Mouse (Mus musculus) embryonic fibroblast, embryonic 13.5 days (primary cell): ENCODE measurements at regions not wholly inside any gene's neighbourhood (a gene's known extent, or its start where the extent isn't known, plus 50 kb on each side); places are given as distances from the start of the nearest gene placed in this dataset.

Source experiments
- CTCF ChIP-seq: IDR thresholded peaks from 2 replicates; pipeline ENCODE4 v1.5.1; 2011; ENCODE audit warnings: mild to moderate bottlenecking, control low read depth, low read length, moderate library complexity, borderline replicate concordance; ENCODE audit not compliant: insufficient read depth
- POLR2A ChIP-seq: IDR thresholded peaks from 2 replicates; pipeline ENCODE4 v1.6.1; 2011; ENCODE audit warnings: low read depth, mild to moderate bottlenecking, control low read depth, low read length, moderate library complexity

GRCm38 (mm10) chr10:84147305-84147984 is 293.0 kb downstream of the Nuak1 start:
- TF ChIP-seq CTCF, result no peak
- no peak for TF ChIP-seq POLR2A
